Mouse (Mus musculus) 3T3-L1 (cell line): ENCODE measurements at regions not wholly inside any gene's neighbourhood (a gene's known extent, or its start where the extent isn't known, plus 50 kb on each side); places are given as distances from the start of the nearest gene placed in this dataset.
"Not testable (repeated sequence)": the region's sequence is repeated elsewhere in the genome, so short reads cannot be mapped to it uniquely, and the experiment has no call there.

Experiments
- DNase-seq: peaks from one replicate; pipeline ENCODE4 v3.0.0-alpha.2; 2015; ENCODE audit warnings: low read depth, low spot score

DNA sequence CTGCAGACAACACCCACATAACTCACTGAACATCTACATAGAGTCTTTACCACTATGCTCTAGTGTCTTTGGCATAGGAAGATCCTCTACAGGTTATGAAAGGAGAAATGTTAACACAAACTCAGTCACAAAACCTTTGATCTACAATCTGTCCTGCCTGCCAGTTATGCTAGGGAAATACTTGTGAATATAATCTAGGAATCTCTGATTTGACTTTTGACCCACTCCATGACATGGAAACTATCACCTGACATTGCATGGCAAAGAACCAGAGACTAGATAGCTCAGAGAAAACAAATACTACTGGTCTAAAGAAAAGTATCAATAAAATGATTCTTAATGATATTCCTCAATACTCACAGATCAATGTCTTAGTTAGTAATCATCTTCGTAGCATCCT is 524.3 kb upstream of the Kif18a start:
- no peak for DNase-seq

DNA sequence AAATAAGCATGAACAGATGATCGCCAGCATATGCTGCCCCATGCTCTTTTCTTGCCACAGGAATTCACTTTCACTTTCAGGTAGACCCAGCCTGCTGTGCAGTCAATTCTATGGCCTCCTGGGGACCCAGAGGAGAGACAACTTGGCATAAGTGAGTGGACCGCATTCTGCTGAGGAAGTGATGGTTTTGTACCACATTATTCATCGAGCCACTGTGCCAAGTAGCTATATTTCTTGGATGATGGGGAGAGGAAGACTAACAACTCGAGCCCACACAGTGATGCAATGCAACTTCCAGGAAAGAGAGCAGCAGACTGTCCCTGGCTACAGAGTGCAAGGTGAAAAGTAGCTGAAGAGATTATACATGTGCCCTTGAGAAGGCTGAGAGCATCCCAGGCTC is 515.8 kb upstream of the Kif18a start:
- DNase-seq = peak; percentile 96

DNA sequence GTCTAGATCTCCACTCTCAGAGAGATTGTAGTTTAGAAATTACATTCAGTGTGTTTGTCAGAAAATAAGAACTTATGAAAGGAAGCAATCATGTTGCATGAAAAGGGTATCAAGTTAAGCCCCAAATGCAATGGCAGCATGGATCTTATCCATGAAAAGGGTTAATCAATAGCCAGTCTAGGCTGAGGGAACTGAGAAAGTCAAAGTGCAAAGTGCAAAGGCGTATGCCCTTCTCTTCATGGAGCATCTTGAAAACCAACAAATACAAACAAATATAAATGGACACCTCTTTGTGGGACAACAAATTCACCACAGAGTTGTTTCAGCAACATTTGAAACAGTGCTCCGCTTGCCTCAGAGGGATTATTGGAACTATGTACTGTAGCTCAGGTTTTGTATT is 514.1 kb upstream of the Kif18a start:
- DNase-seq = no peak

DNA sequence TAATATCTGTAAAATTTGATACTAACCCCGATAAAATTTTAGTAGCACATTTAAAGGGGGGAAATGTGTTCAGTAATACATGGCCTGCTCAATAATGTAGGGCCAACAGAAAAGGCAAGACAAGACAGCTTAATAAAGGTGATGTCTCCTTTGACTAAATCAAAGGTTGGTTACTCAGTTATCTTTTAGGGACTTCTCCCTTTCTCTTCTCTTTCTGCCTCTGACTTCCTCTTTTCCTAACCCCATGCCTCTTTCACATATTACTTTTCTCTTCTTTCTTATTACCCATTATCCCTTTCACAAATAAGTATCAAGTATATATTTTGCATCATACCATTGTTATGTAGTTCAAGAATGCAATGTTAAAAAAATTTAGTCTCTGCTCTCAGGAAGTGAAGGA is 510.2 kb upstream of the Kif18a start:
- DNase-seq = no peak

DNA sequence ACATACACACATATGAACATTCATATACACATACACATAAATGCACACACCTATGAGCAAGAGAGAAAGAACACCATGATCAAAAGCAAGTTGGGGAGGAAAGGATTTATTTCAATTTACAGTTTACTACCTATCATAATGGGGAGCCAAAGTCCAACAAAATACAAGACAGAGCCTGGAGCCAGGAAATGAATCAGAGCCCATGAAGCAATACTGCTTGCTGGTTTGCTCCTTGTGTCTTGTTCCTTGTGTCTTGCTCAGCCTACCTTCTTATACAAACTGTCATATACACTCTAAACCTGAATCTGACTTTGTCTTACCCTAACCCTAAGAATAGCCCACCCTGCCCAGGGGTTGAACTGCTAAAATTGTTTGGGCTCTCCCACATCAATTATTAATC is 497.1 kb upstream of the Kif18a start:
- peak; percentile 73 for DNase-seq

DNA sequence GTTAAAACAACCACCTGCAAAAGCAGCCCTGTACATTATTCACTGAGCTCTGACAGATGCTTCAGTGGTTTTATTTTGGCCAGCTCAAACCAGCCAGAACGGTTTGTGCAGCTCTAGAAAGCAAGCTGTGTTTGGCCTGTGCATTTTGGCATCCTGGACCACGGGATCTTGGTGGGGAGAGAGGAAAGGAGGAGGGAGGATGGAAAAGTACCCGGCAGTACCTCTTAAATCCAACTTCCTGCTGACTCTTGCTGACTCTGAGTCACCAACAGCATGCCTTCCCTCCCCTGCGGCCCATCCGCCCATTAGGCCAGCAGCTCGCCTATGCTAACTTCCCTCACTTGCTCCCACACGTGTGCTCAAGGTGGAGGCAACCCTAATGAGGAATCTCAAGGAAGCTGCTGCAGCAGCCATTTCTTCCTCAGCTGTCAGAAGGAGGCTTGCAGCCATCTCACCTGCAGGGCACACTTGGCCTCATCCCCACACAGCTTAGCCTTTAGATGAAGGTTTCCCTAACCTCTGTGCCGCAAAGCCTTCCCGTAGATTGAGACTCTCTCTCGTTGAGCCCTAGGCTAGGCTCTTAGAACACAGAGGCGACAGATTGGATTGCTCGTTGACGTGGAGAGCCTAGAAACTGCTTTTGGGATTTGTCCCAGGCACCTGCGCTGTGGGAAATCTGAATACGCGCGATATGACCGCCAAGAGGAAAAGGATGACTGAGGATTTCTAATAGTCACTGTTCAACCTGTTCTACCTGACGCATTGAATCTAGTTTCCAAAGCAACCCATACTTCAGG is 495.2 kb upstream of the Kif18a start:
- DNase-seq = peak; percentile 89

DNA sequence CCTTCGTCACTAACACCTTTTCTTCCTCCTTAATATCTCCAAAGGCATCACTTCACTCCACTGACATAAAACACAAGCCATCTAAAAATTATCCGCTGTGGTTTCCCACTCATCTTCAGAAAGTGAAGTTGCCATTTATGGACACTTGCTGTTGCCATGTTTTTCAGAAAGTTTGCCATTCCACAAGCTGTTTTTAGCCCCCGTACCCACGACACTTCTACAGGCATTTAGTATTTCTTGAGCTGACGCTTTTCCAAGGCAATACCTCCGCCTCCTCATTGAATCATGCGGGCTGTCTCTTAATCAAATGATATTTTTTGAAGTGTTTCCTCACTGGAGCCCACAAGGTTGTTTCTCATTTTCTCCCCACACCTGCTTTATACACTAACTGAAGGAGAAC is 491.4 kb upstream of the Kif18a start:
- DNase-seq = no peak

DNA sequence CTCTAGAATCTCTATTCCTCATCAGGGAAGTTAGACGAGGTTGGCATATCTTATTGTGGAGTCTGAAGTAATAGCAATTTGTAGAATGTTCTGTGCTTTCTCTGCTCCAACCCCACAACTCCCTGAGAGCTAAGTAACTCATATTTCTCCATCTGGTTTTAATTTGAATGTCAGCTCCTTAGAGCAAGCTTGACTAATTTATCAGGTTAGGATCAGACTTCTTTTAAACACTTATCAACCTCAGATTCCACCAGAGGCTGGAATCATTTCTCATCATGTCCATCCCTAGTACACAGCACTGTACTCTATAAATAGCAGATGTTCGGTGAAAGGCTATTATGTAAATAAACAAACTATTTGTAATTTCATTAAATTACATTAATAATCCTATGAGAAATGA is 485.4 kb upstream of the Kif18a start:
- peak; percentile 86 for DNase-seq

DNA sequence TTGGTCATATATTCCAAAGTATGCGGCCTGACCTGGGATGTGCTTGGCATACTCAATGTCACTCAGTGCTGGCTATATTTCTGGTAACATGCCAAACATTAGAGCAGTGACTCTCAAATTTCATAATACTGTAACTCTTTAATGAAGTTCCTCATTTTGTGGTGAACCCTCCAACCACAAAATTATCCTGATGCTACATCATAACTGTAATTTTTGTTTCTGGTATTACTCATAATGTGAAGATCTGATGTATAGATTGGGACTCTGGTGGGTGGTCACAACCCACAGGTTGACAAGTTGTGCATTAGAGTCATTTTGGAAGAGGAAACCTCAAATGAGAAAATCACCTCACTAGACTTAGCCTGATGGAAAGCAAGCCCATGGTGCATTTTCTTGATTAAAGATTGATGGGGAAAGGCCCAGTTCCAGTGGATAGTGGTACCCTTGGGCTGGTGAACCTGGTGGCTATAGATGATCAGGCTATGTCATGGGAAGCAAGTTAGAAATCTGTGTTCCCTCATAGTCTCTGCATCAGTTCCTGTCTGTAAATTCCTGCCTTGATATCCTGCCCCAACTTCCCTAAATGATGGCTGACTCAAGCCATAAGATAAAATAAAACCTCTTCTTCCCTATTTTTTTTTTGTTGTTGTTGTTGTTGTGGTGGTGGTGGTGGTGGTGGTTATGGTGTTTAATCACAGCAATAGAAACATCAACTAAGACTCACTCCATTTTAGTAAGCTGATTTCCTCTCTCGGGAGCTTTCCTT is 483.5 kb upstream of the Kif18a start:
- no peak for DNase-seq

DNA sequence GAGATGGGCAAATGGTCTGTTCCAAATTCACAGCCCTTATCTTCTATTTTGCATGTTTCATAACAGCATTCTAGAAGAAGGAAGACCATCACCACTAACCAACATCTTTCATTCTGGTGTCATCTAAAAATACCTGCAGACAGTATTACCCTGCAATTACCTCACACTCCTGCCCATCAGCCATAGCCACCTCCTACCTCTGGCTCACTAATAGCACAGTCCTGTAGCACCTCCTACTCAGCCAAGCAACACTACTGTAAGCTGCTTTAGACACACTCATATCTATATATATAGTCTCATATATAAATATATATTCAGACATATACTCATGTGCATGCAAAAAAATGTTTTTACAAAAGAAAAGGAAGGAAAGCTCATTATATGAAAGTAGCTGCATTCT is 468.2 kb upstream of the Kif18a start:
- no peak for DNase-seq

DNA sequence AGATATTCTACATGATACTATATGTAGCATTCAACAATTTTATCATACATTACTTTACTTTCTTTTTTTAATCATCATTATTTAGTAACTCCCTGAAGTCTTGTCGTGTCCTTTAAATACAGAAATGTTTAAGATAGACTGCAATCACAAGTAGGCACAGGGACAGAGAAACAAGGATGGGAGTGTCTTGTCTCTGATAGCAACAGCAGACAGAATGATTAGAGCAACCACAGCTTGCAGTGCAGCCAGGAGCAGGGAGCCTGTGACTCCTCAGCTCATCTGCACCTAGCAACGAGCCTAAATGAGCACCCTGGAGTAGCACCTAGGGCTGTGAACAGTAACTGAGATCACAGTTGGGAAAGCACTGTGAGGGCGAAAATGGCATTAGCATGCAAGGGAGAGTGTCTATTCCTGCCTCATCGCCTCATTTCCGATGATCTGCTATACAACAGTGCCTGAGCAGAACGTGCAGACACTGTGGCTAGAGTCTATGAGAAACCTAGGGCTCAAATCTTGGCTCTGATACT is 467.4 kb upstream of the Kif18a start:
- no peak for DNase-seq

DNA sequence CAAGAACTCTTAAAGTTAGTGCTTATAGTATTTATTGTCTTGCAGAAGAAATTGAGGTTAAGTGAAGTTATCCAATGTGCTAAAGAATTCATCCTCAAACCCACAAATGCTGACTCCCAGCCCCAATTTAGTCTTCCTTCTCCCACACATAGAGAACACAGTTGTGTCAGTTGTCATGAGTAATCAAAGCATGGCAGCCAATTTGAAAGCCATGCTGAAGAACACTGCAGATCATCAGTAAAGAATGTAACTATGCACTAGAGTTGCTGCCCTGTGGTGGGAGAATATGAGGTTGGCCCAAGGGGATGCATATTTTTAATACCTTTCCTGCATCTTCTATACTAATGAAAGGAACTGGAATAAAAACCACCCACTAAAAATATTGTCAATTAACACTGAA is 464.0 kb upstream of the Kif18a start:
- DNase-seq = peak; percentile 77

DNA sequence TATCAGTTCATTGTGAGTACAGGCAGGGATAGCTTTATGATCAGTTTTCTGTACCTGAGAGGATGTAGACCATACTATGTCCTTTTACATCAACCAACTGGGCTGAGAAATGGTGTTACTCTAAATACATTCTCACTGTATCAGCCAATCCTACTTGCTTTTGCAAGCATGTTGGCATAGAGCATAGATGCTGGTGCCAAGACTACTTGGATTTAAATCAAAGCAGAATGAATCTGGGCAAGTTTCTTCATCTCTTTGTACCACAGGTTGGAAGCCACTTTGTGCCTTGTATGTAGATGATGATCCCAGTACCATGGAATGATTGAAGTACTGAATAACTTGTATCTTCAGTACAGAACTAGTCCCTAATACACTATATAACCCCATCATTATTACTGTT is 456.5 kb upstream of the Kif18a start:
- no peak for DNase-seq

DNA sequence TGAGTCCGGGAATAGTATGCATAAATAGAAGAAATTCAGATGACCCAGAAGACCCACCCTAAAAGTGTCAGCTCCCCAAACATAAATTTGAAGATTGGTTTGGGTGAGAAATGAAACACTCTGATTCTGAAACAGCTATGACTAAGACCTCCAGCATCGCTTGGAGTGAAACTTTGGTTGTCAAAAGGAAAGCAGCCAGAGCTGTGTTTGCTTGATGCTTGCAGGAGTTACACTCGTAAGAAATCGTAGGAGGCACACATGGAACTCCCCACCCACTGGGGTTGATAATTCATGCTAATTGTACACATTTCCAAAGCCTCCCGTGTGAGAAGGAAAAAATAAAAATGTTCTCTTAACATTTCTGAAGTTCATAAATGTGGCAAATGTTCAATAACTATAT is 454.6 kb upstream of the Kif18a start:
- DNase-seq = peak; percentile 16

DNA sequence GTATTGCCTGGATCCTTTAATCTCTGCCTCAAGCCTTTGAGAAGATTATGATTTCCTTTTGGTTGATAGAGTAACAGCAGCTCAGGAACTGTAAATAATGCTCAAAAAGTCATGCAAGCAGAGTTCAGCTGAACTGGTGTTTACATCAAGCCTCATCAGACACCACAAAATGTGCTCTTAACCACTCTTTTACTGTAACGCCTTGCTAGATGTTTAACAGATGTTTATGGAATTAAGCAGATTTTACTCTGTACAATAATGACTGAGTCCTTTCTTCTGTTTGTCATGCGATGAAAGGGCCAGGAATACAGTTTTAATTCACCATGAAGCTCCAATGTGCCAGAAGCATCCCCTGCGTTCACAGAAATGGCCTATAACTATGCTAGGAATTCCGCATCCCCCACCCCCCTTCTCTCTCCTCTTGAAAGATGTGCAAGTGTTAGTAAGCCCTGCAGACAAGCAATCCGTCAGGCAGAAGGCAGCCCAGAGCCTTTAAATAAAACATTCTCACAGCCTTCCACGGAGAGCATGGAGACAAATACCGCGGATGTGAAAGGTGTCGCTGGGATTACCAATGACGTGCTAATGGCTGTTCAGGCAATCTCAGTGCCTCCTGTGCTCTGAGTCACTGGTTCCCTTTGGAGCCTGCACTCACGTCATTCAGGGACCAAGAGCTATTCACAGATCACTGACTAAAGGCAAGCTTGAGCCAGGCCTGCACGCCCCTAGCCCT is 453.3 kb upstream of the Kif18a start:
- peak; percentile 91 for DNase-seq

DNA sequence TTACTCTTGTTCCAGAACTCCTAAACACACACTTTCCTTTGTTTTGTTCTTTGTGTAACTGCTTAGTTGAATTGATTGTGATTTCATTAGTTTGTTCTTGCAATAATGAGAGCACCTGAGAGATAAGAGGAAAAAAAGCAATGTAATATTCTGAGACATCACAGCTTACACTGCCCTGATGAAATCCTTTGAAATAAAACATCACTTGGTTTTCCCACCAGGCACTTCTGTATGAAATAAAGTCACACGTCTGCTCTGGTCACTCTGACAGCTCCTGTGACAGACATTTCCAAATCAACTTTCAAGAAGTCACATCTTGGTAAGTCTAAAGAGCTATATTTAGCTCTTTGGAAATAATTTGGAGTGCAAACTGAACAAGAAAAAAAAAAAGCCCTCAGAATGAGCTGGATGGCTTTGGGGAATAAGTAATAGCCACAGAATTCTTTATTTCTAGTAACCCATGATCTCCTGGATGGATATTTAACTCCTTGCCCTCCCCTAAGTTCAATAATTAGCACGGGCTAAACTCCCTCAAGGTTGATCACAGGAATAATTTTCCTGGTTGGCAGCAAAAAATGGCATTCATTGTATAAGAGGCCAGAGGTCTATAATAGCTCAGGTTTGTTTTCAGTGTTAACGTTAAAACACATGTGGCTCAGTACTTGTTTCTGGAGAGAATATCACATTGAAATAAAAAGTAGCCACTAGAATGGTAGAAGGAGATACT is 452.4 kb upstream of the Kif18a start:
- DNase-seq = peak; percentile 58

DNA sequence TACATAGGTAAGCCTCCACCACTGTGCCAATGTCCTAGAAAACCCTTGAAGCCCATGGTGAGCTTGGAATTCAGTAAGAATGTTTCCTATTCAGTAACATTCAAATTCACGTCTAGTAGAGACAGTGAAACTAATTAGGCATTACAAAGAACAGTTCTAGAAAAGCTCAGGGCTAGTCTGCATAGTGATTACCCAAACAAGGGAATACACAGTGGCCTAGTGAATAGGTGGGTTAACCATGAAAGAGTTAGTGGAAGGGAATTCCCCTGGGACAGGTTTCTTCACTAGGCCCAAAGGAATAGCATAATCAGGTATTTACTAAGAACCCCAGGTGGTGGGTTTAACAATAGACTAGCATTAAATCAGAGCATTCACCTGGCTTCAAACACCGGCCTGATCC is 436.7 kb upstream of the Kif18a start:
- not testable (repeated sequence) for DNase-seq

DNA sequence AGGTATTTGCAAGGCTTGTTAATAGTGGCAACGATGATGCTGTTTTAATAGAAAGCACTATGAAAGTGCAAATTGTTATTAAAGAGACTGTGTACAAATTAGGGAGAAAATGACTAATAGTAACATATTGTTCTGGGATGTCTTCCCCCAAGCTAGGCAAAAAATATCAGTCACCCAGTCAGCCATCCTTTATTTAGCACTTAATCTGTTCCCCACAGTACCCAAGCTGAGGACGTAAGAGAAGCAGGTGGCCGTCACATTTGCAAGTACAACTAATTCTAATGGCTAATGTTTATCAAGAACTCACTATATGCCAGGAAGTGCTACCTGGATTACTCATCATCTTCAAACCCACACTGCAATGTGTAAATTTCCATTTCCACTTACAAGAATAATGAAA is 432.5 kb upstream of the Kif18a start:
- DNase-seq = no peak

DNA sequence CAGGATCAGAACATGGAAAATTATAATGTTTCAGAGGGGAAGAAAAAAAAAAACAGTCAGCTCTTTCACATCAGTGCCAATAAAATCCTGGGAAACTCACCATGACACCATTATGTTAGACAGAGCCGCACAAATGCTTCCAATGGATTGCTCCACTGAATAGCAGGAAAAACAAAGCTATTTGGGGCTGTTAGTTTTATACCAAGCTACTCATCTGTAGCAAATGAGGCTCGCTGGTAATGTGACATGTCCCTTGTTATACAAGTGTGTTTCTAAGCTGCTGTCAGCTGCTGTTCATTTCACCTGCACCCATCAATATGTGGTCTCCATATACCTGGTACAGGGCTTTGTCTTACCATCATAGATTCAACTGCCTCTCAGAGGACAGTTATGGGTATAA is 426.1 kb upstream of the Kif18a start:
- no peak for DNase-seq

DNA sequence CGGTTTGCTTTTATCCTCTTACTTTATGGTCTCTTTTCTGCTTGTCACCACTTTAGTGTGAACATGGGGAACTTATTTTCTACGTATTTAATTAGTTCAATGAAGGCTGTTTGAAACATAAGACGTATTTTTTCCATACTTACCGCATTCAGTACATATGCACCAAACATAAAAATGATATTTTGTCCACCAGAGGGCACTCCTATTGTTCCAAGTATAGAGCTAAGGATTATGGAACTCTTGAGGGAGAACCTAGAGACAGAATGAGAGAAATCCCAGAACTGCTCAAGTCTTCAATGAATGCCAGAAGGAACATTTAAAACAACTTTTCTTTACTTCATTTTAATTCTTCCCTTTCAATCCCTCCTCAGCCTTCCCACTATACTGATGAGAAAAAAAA is 403.4 kb upstream of the Kif18a start:
- DNase-seq = peak; percentile 74

DNA sequence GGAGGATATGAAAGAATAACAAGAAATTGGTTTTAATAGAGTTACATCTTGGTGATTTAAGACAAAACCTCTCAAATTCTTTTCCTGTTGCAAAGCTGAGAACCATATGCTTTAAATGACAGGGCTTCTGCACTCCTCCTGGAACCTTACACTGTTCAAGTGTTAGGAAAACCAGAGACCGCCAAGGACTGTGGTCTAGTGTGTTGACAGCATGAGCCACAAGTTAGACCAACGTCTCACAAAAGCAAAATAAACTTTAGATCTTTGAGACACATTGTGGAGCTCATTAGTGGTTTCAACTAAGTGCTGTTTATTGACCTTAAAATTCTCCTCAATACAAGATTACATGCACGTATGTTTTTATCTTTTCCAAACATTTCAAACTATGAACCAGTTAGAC is 402.9 kb upstream of the Kif18a start:
- DNase-seq = no peak
